Mouse (Mus musculus) CD8-positive naive resting alpha-beta T cell, adult 2 months (primary cell): ENCODE measurements around the gene Cacng8.

Source experiments
- DNase-seq, 2 experiments: peaks; one replicate each; pipeline ENCODE4 v3.0.0; 2022; ENCODE audit warnings: low read depth in 2 of 2, low spot score in 2 of 2

Cacng8 gene

GRCm38 (mm10) chr7:3425141-3425540 is 34.7 kb downstream of the Cacng8 start:
- DNase-seq = no peak

DNA sequence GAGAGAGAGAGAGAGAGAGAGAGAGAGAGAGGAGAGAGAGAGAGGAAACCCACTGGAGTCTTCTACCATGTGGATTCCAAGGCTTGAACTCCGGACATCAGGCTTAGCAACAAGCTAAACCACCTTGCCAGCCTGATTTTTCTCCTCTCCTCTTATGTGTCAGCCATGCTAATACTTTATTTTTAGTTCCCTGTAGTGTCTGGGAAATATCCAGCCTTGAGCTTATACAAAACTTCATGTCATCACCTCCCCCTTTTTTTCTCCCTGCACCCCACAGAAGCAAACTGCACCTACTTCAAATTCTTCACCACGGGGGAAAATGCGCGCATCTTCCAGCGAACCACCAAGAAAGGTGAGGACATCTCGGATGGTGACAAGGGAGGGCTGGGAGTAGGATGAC is 39.7 kb downstream of the Cacng8 start:
- no peak for DNase-seq

DNA sequence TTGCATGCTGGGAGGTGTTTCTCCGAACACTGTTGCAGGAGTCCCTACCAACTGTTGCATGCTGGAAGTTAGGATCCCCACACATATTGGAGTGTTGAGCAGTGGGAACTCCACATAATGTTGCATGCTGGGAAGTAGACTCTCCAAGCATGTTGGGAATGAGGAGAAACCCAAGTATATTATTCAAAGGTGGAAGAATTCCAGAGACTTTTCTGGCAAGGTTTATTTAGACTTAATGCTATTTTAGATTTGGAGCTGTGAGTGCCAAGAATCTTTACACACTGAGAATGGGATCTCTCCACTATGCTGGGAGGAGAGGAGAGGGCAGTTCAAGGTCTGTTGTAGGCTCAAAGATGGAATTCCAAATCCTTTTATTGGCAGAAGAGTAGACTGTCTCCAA is 41.6 kb downstream of the Cacng8 start:
- DNase-seq = no peak

GRCm38 (mm10) chr7:3437941-3438340 is 47.5 kb downstream of the Cacng8 start:
- DNase-seq = no peak

GRCm38 (mm10) chr7:3439984-3440383 is 49.5 kb downstream of the Cacng8 start:
- no peak for DNase-seq

- DNase-seq = no peak
Measured at GRCm38 (mm10) chr7:3440526-3440925, 50.0 kb downstream of the Cacng8 start.

DNA sequence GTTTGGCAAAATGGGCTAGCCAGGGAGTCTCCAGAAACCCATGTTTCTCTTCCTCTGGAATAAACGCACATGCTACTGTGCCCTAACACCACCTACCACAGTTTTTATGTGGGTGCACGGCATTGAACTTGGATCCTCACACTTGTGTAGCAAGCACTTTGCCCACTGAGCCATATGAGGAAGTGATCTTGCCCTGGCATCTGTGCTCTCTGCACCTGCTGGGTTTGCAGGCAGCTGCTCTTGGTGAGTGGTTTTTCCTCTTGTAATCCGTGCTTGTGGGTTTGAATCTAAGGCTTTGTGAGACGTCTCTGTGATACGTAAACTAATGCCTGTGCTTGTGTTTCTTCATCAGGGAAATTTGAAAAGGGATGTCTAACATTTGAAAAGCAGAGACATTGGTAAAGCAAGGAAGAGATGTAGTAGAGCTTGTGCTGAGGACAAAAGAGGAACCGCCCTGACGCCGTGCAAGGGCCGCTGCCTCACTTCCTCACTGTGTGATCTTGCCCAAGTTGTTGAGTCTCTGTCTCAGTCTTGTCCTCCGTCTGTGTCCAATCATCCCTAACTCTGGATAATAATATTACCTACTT is 52.1 kb downstream of the Cacng8 start:
- DNase-seq = no peak

DNA sequence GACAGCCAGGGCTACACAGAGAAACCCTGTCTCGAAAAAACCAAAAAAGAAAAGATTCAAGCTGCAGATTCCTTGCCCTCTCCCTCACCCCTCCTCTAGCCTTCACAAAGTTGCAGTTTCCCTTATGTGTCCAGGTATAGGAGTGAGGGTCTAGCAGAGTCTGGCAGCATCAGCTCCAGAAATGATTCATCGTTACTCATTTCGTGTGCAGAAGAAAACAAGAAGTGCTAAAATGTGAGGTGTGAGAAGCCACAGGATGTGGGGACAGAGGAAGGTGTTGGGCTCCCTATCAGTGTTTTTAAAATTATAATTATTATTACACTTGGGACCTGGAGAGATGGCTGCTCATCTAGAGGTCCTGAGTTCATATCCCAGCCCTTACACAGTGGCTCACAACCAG is 54.2 kb downstream of the Cacng8 start:
- no peak for DNase-seq

GRCm38 (mm10) chr7:3446584-3446983 is 56.1 kb downstream of the Cacng8 start:
- no peak for DNase-seq

DNA sequence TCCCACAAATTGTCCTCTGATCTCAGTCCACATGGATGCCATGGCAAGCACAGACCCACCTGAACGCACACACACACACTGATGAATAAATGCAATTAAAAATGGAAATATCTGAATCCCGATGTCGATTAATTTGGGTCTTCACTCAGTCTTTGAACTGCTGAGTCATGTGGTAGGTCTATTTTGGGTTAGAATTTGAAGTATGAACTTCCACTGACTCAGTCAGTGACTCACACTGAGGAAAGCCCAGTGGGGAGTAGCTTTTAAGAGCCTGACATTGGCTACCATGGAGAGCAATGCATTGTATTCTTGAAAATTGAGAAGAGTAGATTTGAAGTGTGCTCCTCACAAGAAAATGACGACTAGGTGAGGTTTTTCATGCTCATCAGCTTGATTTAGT is 56.5 kb downstream of the Cacng8 start:
- no peak for DNase-seq

DNA sequence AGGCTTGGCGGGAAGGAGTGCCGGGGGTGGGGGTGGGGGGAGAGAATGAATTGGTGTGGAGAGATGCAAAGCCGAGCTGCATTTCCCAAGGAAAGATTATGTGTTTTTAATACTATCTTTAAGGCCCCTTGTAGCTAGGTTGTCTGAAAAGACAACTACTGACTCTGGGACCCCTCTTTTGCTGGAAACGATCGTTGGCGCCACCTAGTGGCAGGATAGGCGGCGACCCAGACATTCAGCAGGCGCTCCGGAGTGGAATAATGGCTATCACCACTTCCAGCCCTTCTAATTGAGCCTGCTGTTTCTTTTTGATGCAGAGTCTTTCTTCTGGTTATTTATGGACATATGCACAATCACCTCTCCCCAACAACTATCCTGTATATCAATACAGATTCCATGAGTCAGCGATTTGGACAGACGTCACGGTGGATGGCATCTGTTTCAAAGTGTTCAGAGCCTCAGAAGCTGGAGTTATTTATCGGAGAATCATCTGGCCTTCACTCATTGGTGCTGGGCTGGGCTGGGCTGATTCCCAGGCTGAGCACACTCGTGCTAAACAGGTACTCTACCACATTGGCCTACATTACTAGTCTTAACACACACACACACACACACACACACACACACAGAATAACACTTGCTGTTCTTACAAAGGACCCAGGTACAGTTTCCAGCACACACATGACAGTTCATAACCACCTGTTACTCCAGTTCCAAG is 58.4 kb downstream of the Cacng8 start:
- peak; percentile 41 to 55 for DNase-seq

DNA sequence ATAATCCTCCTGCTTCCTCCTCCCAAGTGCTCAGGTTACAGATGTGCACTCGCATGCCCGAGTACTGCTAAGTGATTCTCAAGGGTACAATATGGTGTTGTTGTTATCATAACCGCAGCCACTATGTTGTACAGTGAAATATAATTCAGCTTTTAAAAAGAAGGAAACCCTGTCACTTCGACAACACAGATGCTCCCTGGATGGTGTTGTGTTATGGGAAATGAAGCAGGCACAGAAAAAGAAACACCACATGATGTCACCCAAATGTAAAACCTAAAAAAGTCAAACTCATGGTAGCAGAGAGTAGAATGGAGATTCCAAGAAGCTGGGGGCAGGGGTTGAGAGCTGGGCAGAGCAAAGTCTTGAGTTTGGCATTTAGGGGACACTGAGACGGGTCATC is 60.2 kb downstream of the Cacng8 start:
- DNase-seq = no peak

DNA sequence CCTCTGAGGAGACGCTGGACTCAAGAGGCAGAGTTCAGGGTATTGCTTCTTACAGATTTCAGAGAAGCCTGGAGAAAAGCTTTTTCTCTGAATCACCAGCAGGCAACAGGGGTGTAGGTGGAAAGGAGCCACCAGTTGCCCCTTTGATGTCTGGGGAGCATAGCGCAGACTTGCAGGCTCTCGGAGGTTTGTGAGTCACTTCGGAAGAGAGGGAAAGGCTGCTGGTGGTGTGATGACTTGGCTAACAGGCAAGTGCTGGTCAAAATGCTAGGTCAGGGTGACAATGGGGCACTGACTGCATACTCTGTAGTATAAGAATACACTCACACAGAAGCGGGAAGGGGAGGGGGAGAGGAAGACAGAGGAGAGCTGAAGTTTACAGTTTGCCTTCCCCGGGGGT is 60.7 kb downstream of the Cacng8 start:
- DNase-seq = no peak

- no peak for DNase-seq
Measured at GRCm38 (mm10) chr7:3452821-3453485, 62.5 kb downstream of the Cacng8 start.

- DNase-seq = no peak
Measured at GRCm38 (mm10) chr7:3453486-3454183, 63.2 kb downstream of the Cacng8 start.

DNA sequence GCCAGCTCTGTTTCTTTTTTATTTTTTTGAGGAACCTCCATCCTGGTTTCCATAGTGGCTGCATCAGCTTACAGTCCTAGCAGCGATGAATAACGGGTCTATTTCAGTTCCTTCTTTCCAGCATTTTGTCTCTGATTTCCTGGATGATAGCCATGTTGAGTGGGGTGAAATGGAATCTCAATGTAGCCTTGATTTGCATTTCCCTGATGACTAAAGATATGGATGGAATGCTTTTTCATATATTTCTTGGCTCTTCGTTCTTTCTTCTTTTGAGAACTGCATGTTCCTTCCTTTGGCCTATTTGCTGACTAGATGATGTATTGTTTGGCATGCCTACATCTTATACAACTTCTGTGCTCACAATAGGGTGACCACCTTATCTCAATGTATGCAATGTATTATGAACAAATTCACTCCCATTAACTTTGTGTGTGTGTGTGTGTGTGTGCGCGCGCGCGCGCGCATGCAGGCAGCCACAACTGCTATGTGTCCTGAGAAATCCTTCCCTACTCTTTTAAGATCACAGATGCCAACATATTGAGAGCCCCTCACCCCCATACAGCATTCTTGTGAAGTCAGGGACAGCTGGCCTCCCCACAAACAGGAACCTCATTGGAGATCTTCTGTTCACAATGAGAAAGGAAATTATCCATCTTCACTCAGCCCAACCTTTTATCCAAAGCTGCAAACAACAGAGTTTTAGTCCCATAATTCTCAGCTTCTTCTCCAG is 66.8 kb downstream of the Cacng8 start:
- DNase-seq = no peak

- no peak for DNase-seq
Measured at GRCm38 (mm10) chr7:3457841-3458217, 67.3 kb downstream of the Cacng8 start.

- no peak for DNase-seq
Measured at GRCm38 (mm10) chr7:3460261-3460660, 69.8 kb downstream of the Cacng8 start.

DNA sequence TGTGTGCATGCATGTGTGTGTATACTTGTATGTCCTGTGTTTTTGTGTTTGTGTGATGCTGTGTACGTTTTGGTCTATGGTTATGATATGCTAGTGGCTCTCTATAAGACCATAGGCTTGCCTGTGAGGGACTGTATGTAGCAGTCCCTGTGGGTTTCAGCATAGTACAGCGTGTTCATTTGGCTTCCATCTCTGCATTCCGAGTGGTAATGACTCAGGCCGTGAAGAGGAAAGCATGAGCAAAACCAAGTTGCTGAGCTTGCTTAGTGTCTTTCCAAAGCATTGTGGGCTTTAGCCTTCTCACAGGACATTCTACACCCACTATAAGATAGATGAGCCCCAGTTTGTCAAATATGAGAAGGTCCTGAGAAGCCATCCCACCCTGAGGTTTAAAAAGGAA is 72.8 kb downstream of the Cacng8 start:
- no peak for DNase-seq
